Mouse (Mus musculus) c-Kit-positive CD71-positive TER-119-negative erythroid progenitor cells, embryonic 14.5 days (primary cell): ENCODE data around the gene Eid2.

Experiments
- DNase-seq: peaks from one replicate; pipeline ENCODE4 v3.0.0-alpha.2; 2013; ENCODE audit warnings: low read depth

The Eid2 gene

DNA sequence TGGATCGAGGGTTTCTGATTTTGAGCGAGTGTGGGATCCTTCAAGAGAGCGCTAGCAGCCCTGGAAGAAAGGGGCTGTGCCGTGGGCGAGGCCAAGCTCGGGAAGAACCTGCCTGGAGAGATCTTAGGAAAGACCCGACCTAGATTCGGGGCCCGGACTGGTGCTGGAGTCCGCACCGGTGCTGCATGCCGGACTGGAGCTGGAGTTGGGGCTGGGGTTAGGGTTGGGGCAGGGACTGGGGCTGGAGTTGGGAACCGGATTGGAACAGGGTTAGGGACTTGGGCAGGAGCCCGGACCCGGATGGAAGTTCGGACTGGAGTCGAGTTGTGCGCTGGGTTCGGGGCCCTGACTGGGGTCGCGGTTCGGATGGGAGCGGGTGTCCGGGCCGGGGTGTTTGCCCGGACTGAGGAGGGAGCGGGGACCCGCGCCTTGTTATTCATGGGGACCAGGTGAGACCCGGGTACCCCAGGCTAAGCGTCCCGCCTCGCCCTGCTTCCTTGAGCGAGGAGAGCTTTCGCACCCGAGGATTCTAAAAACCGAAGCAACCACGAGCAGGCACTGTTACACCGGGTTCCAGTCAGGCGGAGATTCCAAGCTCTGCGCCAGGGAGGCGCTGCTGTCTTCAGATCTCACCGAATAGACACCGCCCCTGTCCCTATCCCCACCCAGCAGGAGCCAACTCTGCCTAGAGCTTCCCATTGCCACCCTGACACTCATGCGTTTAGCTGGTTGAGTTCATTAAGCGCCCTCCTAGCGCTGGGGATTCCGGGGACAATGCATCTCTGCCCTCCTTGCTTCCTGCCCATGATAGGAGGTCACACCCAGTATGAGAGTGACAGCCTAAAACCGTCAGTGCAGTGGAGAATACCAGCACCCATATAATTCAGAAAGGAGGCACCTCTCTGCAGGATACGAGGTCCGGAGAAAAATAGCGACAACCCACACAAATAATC lies 23.2 kb downstream of the Eid2 start, which contains the start of gene Selenov:
Gene Selenov (minus strand): TSS at position 549 of the 953 bp plus-strand sequence.
- no peak for DNase-seq

DNA sequence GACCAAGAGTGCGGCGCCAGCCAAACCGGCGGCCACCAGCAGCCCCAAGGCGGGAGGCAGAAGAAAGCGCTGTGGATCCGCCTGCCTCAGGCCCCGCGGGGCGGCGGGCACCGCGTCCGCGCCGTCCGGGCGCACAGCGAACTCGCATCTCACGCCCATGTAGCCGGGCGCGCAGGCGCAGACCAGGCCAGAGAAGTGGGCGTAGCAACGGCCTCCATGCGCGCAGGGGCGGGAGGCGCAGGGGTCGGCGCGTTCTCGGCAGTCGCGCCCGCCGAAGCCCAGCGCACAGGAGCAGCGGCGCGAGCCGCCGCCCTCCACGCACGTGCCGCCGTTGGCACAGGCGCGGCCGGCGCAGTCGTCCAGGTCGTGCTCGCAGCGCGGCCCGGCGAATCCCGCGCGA lies 26.8 kb downstream of the Eid2 start:
- DNase-seq: peak; percentile 40

DNA sequence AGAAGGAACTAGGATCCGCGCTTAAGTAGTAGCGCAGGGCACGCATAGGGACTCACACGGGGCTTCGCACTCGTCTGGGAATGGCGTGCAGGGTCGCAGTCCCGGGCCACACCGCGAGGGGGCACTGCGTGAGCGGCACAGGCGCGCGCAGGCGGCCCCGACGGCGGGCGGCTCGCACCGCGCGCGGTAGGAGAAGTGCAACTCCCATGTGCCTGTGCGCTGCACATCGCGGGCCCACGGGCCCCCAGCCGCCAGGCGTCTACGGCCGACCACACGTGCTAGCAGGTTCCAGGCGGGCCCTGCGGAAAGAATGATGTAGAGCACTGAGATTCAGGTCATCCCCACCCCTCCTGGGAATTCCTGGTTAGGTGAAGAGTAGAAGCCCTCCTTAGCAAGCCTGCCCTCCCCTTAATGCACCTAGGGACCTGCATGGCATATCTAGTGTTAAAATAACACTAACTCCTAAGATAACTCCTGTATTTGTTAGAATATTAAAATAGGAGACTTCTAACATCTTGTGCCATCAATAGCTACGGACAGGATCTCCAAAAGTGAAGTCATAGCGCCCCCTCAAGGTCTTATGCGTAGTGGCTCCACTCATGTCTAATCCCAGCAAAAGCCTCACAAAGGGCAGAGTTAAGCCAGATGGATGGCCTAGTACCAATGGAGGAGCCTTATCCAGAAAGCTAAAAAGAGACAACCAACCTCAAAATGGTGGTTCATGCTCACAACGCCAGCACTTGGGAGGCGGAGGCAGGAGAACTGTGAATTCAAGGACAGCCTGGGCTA lies 31.4 kb downstream of the Eid2 start:
- peak; percentile 68 for DNase-seq

DNA sequence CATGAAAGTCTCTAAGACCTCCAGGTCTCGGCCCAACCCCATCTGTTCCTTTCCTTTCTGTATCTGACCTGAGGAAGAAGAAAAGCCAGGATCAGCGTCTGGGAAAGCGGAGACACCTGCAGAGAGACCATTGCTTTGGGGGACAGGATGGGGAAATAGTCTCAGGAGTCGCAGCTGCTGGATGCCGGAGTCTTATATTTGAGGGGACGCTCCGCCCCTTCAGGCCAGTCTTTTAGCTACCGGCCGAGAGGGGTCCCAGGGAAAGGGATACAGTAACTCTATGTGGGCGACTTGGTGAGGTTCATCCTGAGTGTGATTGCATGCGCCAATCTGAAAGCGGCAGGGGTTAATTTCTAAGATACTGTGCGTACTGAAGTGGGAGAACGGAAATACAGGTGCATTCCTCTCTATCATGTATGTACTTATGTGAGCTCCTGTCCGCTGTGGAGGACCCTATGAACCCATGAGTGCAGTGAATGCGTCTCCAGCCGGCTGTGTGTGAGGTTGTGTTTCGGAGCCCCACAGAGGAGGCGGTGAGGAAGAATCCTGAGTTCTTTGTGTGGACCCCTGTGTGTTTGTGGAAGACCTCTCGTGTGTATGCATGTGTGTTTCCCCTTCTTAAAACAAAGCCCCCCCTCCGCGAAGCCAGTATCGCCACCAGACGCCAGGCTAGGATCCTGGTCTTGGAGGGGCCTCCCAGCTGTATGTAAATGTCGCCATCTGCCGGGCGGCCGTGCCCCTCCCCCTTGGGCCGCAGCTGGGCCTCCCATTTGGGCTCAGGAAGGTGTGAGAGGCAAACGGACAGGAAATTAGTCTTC lies 34.1 kb downstream of the Eid2 start, which contains the start of gene Dll3:
Gene Dll3 (minus strand): TSS at position 623 of the 818 bp plus-strand sequence.
- no peak for DNase-seq

DNA sequence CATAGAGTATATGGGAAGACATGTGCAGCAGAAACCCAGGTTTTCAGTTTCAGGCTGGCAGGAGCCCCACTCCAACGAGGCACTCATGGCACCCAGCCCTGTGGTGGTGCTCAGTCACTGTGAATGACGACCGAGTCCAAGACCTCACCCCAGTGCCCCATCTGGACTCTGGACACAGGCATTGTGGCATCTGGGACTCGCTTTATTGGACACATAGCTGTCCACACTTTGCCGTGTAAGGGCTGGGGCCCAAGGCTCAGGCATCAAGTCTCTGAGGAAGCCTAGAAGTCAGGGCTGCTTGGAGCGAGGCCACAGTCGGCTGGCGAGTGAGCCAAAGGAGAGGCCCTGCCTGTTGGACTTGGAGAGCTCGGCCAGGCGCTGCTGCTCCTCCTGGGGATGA lies 38.0 kb downstream of the Eid2 start:
- DNase-seq: no peak

DNA sequence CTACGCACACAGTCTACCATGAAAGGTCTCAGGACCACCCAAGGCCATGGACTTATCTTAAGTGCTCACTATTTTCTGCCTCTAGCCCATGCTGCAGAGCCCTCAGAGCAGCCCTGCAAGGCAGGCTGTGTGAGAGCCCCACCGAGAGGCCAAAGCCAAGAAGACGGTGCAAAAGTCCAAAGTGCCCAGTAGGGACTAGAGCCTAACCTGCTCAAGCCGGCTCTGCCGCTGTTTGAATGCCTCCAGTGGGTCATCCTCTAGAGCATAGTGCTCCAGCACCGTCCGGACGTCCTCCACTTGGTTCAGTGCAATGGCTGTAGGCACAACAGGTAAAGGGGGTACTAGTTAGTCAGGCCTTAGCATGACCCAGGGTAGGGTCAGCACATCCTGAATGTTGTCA lies 38.5 kb downstream of the Eid2 start:
- no peak for DNase-seq

DNA sequence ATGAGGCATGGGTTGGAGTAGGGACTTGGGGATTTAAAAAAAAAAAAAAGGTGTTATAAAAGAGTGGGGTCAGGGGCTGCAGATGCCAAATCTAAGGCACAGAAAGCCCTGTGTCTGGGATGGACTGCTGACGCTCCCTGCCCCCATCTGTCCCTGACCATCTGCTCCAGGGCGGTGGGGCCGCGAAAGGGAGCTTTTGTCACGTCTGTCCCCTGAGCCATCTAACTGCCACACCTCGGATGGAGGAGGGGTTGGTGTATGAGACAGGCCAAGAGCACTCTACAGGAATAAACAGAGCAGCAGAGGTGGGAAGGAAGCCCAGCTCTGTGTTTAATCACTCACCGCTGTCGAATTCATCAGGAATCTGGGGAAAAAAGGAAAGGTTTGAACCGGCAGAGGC lies 42.1 kb downstream of the Eid2 start:
- no peak for DNase-seq

DNA sequence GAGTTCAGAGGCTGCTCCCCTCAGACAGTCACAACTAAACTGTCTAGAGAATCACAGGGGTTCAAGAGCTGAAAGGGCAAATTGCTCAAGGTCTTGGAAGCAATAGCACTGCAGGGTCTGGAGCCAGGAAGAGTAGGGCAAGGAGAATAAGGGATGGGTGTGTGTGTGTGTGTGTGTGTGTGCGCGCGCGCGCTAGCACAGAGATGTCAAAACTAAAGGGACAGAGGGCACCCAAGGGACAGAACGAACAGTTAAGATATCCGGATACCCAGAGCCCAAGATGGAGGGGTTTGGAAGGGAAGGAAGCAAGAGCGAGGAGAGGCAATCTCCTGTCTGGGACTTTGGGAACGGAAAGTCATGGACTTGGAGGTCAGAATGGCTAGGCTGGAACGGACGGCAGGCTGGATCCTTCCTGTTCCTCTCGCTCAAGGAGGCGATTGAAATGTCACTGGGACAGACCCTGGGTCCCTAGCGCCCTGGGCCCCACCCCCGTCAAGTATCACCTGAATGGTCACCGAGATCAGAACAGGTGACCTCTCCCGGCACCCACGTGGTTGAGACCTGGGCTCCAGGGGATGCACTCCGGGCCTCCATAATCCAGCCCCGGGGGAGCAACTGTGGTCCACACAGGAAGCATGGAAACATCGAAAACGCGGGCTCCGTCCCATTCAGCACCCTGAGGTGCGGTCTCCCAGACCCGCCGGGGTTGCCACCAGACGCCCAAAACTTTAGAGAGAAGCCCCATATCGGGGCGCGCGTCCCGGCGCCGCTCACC lies 43.7 kb downstream of the Eid2 start:
- peak; percentile 23 for DNase-seq

DNA sequence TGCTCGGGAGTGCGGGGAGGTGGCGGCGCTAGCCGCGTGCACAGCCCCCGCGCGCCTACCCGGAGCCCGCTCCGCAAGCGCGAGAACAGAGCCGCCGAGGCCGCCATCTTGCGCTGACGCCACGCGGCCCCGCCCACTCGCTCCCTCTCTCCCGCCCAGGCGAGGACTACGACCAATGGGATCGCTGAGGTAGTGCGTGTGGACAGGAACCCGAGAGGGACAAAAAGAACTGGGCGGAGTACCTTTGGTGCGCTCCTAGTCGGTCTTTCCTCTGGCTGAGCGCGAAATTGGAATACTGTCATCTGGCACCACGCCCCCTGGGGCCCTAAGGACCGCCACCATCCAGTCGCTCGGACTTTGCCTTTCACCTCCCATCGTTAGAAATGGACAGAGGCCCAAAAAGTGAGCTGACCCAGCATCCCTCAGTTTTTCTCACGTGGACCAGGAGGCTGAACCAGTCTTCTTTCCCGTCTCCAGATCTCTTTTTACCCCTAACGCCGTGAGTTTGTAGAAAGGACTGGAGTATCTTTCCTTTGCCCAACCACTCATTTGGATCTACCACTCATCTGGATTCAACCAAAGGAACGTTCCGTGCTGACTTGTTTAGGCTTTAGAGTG lies 44.4 kb downstream of the Eid2 start, which contains the start of gene Timm50:
Gene Timm50 (minus strand): TSS at position 147 of the 618 bp plus-strand sequence.
- DNase-seq: peak; percentile 95

DNA sequence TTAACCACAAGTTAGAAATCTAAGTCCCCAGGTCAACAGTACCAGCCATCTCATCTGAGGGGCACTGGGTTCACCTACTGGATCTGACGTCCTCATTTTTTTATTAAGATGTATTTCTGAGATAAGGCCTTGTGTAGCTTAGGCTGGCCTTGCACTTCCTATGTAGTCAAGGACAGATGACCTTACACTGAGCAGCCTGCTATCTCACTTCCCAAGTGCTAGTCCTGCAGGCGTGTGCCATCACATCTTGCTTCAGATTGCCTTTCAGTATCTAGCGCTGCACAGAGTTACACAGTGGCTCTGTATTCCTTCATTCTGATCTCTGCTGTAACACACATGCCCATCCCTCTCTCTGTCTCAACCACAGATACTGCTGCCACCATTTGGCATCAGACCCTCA lies 50.4 kb downstream of the Eid2 start:
- no peak for DNase-seq

DNA sequence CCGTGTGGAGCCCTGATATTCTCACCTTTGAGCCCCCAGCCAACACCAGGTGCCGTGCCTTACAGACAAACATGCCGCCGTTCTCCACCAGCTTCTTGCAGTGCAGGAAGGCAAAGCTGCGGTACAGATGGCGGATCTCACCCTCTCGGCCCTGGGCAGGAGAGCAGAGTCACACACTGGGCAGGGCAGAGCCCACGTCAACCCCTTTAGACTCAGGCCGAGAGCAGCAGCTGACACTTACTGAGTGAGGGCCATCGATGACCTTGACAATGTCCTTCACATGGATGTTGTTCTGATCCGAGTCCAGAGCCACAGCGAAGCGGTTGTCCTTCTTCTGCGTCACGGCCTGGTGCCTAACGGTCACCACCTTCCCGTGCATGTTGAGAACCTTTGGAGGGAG lies 51.0 kb downstream of the Eid2 start:
- DNase-seq: no peak
